Mouse (Mus musculus) hindbrain, embryonic 14.5 days (tissue): ENCODE results near the gene Pgam5. TPM values are rescaled to one million over a fixed set of nuclear protein-coding genes. Genes with fewer than 3 reads are reported as not detected.

Experiments
- ATAC-seq: fragments of 200-750 bp; cut with Nextera tagmentation; 2 replicates; pipeline ENCODE4 v1.8.0; 2017; ENCODE audit warnings: moderate number of reproducible peaks, mild to moderate bottlenecking, moderate TSS enrichment, moderate library complexity; ENCODE audit not compliant: low FRiP score
- DNase-seq: peaks from one replicate; pipeline ENCODE4 v3.0.0-alpha.2; 2015; ENCODE audit warnings: low spot score
- H3K27ac ChIP-seq: fragments of 300-500 bp; sonication (generic); 2 replicates; pipeline ENCODE4 v1.5.1; 2014; ENCODE audit warnings: mild to moderate bottlenecking, moderate library complexity
- H3K27me3 ChIP-seq: fragments of 300-500 bp; sonication (generic); 2 replicates; pipeline ENCODE4 v1.6.1; 2014; ENCODE audit warnings: mild to moderate bottlenecking, low read length, mixed read lengths; ENCODE audit not compliant: control insufficient read depth, insufficient read depth
- H3K36me3 ChIP-seq: fragments of 300-500 bp; sonication (generic); replicated peaks from 2 replicates; pipeline ENCODE4 v1.6.1; 2014; ENCODE audit not compliant: control insufficient read depth, insufficient read depth
- H3K4me1 ChIP-seq: fragments of 300-500 bp; sonication (generic); replicated peaks from 2 replicates; pipeline ENCODE4 v1.6.1; 2014; ENCODE audit warnings: antibody characterized with exemption, low read length, mixed read lengths; ENCODE audit not compliant: control insufficient read depth, insufficient read depth
- H3K4me2 ChIP-seq: fragments of 300-500 bp; sonication (generic); replicated peaks from 2 replicates; pipeline ENCODE4 v1.6.1; 2014; ENCODE audit warnings: mild to moderate bottlenecking, moderate library complexity
- H3K4me3 ChIP-seq: fragments of 300-500 bp; sonication (generic); replicated peaks from 2 replicates; pipeline ENCODE4 v1.5.1; 2014; ENCODE audit warnings: mild to moderate bottlenecking, low read length
- H3K9ac ChIP-seq: fragments of 300-500 bp; sonication (generic); 2 replicates; pipeline ENCODE4 v1.6.1; 2014
- H3K9me3 ChIP-seq: fragments of 300-500 bp; sonication (generic); 2 replicates; pipeline ENCODE4 v1.6.1; 2016; ENCODE audit warnings: low read length; ENCODE audit not compliant: control insufficient read depth
- WGBS: fragments of 180-500 bp; shearing (Covaris S2); extraction: QIAGEN DNeasy Blood & Tissue Kit; methylation state at CpG from one replicate; pipeline ENCODE4 v1.1.7; 2014; 5-methylcytosine and 5-hydroxymethylcytosine counted together
- polyA plus RNA-seq: library from polyadenylated mRNA; unstranded; fragments of >200 nt; fragmentation: Nextera tagmentation; extraction: Ambion mirVana; gene quantifications from 2 replicates; pipeline ENCODE4 v1.2.1, GENCODE M21; 2014

Gene Pgam5
- 108 and 109 TPM in 2 replicates for polyA plus RNA-seq

DNA sequence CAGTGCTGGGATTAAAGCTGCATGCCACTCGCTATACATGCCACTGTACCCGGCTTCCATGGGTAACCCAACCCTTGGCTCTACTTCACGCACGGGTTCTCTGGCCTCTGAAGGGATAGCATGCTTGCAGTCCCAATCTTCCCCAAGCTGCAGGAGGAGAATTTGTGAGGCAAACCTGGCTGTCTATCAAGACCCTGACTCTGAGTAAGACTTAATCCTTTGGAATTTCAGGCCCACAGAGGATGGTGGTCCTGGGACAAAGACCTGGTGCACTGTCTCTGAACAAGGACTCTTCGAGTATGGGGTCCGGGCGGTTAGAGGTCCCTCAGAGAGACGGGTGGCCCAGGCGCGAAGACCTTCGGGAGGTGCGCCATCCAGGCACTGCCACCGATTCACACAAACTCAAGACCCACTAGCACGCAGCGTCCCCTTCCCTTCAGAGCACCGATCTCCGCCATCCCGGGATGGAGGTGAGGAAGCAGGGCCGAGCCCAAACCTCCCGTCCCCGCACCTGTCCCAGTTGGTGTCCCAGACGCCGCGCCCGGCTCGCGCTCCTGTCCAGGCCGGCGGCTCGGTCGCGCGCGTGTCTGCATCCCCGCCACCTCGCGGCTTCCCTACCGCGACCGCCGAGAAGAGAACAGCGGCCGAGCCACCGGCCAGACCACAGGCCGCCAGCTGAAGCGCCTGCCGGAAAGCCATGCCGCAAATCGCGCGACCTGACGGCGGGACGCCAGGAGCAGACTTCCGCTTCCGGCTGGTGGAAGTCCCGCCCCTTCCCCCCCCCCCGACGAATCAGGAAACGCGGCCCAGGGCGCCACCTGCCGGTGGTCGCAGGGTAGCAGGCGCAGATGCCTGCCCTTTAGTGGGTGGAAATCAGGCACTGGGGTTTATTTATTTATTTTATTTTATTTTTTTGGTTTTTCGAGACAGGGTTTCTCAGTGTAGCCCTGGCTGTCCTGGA, at the start of gene Pgam5:
Pgam5 (minus strand) TSS at position 773 of the 961 bp plus-strand sequence.
- 1% methylated on average over 66 of the region's 66 CpGs for WGBS
- peak within 1 kb of the TSS; percentile 84 for H3K4me2 ChIP-seq

GRCm38 (mm10) chr5:110313127-110313526, 43.4 kb upstream of the Pgam5 start:
- peaks cover 18% of the 10 kb centered on the region for H3K36me3 ChIP-seq
- no peak overlapping the region for H3K9ac ChIP-seq
- H3K27ac ChIP-seq: no peak overlapping the region
- H3K4me3 ChIP-seq: no peak overlapping the region
- no peak for DNase-seq
- H3K4me1 ChIP-seq: no peaks in the 10 kb centered on the region
- H3K9me3 ChIP-seq: no peaks in the 10 kb centered on the region
- H3K4me2 ChIP-seq: no peak overlapping the region
- no peaks in the 10 kb centered on the region for H3K27me3 ChIP-seq
- whole genome bisulfite sequencing: 88% methylated on average over 3 of the region's 3 CpGs
- ATAC-seq: no peak

More for the DNA sequence above, at the start of gene Pgam5:
- Histone ChIP-seq H3K4me3 (peak within 1 kb of the TSS; percentile 96), H3K9ac (peak within 1 kb of the TSS; percentile 95), H3K27ac (peak within 1 kb of the TSS; percentile 77), H3K4me1 (peaks cover 9% of the 10 kb centered on the region), H3K36me3 (peaks cover 34% of the 10 kb centered on the region), H3K27me3 (no peaks in the 10 kb centered on the region), H3K9me3 (no peaks in the 10 kb centered on the region)
- DNase-seq (peak; percentile 92), ATAC-seq (peak; percentile 88)

GRCm38 (mm10) chr5:110308861-110309260, 39.1 kb upstream of the Pgam5 start:
- Histone ChIP-seq H3K9ac (no peak overlapping the region), H3K4me3 (no peak overlapping the region), H3K27me3 (no peaks in the 10 kb centered on the region), H3K4me1 (no peaks in the 10 kb centered on the region), H3K36me3 (peaks cover 31% of the 10 kb centered on the region), H3K27ac (no peak overlapping the region), H3K4me2 (no peak overlapping the region), H3K9me3 (no peaks in the 10 kb centered on the region)
- 93% methylated on average over 7 of the region's 7 CpGs for WGBS
- DNase-seq: no peak
- ATAC-seq: no peak

DNA sequence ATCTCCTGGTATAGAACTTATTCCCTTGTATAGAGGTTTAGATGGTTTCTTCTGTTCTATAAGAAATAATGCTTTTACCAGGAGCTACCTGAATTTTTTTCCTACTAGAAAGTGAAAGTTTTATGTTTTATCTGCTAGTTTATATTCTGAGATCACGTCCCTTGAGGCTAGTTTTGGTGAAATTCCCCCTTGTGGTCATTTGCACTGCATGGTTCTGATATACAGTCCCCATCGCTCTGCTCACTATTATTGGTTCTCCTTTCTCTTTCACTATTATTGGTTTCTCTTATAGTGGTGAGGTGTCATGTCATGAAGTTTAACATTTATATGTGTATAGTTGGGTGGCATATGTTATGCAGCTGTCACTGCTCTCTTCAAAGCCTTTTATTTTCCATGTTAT, 30.9 kb upstream of the Pgam5 start:
- no peak overlapping the region for H3K9ac ChIP-seq
- H3K27me3 ChIP-seq: no peaks in the 10 kb centered on the region
- no peak for DNase-seq
- H3K4me1 ChIP-seq: no peaks in the 10 kb centered on the region
- H3K4me3 ChIP-seq: no peak overlapping the region
- peaks cover 59% of the 10 kb centered on the region for H3K36me3 ChIP-seq
- no peak for ATAC-seq
- H3K27ac ChIP-seq: no peak overlapping the region
- no peak overlapping the region for H3K4me2 ChIP-seq
- no peaks in the 10 kb centered on the region for H3K9me3 ChIP-seq
- WGBS: 100% methylated on average over 2 of the region's 2 CpGs

DNA sequence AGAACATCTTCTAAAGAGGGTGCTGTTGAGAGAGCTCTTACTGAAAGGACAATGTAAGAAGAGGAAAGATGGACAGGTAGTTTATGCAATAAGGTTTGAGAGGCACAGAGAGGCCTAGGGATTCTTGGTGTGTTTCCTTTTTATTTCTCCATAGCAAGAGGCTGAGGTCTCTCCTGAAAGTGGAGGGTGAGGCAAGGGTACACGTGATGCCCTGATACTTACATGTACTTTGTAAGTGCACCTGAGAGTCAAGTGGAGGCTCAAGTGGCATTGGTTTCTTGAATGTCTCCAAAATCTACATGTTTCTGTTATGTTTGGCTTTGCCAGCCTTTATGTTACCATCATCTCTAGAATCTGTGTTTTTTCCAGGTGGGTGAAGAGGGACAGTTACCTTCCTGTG, 26.9 kb upstream of the Pgam5 start:
- ATAC-seq (no peak), DNase-seq (no peak)
- Histone ChIP-seq H3K27ac (no peak overlapping the region), H3K4me1 (no peaks in the 10 kb centered on the region), H3K4me2 (no peak overlapping the region), H3K4me3 (no peak overlapping the region), H3K27me3 (no peaks in the 10 kb centered on the region), H3K9me3 (no peaks in the 10 kb centered on the region), H3K36me3 (peaks cover 46% of the 10 kb centered on the region), H3K9ac (no peak overlapping the region)
- WGBS: 97% methylated on average over 1 of the region's 1 CpGs

DNA sequence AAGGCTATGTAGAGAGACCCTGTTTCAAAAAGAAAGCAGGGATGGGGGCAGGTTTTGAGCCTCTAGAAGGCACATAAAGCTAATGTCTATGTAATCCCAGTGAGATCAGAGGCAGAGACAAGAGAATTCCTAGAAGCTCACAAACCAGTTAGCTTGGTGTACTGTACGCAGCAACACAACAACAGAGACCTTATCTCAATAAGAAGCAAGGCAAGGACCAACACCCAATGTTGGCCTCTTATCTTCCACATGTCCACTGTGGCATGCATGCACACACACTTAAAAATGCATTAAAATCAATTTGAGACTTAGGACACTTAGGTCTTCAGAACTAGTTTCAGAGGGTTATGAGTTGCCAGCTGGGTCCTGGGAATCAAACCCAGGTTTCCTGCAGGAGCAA, 21.9 kb upstream of the Pgam5 start:
- H3K4me3 ChIP-seq: no peak overlapping the region
- no peak overlapping the region for H3K27ac ChIP-seq
- 91% methylated on average over 1 of the region's 1 CpGs for WGBS
- no peak overlapping the region for H3K9ac ChIP-seq
- DNase-seq (no peak), ATAC-seq (no peak)
- no peaks in the 10 kb centered on the region for H3K9me3 ChIP-seq
- H3K27me3 ChIP-seq: no peaks in the 10 kb centered on the region
- H3K4me2 ChIP-seq: no peak overlapping the region
- peaks cover 24% of the 10 kb centered on the region; the same call in 1 of the 2 replicates for H3K36me3 ChIP-seq
- H3K4me1 ChIP-seq: no peaks in the 10 kb centered on the region

DNA sequence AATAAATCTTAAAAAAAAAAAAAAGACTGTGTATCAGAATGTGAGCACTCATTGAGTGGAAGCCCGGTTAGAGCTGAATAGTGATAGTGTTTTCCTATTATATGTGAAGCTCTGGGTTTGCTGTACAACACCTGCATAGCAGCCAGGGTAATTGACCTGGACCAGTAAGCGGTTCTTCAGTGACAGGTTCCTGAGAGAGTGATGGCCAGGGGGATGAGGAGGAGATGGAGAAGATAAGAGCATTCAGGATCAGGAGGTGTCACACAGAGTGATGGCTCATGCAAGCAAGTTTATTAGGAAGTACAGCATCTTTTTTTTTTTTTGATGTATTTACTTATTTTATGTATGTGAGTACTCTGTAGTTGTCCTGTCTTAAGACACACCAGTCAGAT, 17.4 kb upstream of the Pgam5 start:
- H3K27ac ChIP-seq: no peak overlapping the region
- DNase-seq: no peak
- H3K4me2 ChIP-seq: peak overlapping the region; percentile 88; the same call in 1 of the 2 replicates
- H3K4me1 ChIP-seq: 0 out of 2 replicates have a peak, but pooled peaks cover 5% of the 10 kb centered on the region
- no peak overlapping the region for H3K9ac ChIP-seq
- H3K9me3 ChIP-seq: no peaks in the 10 kb centered on the region
- no peak overlapping the region for H3K4me3 ChIP-seq
- no peak for ATAC-seq
- 75% methylated on average over 2 of the region's 2 CpGs for WGBS
- peaks cover 16% of the 10 kb centered on the region for H3K27me3 ChIP-seq
- H3K36me3 ChIP-seq: peaks cover 12% of the 10 kb centered on the region; the same call in 1 of the 2 replicates

DNA sequence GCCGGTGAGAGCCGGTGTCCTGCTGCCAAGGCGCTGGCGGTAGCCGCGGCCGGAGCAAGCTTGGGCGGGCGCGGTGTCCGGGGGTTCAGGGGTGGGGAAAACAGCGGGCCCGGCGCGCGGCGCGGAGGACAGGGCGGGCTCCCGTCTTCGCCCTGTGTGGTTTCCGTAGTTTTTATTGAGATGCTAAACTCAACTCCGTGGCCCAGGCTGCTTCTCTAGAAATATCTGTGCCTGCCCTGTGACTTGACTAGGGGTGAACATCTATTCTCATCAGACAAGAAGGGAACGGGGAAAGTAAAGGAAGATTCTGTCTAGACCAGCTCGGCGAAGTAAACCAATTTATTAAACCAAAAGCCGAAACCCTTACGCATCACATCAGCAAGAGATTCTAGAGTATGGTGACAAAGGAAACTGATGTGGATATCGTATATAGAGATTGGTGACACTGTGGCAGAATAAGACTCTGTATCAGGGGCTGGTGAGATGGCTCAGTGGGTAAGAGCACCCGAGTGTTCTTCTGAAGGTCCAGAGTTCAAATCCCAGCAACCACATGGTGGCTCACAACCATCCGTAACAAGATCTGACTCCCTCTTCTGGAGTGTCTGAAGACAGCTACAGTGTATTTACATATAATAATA, 16.9 kb upstream of the Pgam5 start:
- peak overlapping the region; percentile 63 for H3K9ac ChIP-seq
- 3% methylated on average over 30 of the region's 31 CpGs for WGBS
- DNase-seq (peak; percentile 27), ATAC-seq (peak; percentile 77; the same call in 1 of the 2 replicates)
- H3K27ac ChIP-seq: no peak overlapping the region
- 0 out of 2 replicates have a peak, but pooled peaks cover 5% of the 10 kb centered on the region for H3K4me1 ChIP-seq
- H3K27me3 ChIP-seq: peaks cover 16% of the 10 kb centered on the region
- peaks cover 9% of the 10 kb centered on the region; the same call in 1 of the 2 replicates for H3K36me3 ChIP-seq
- peak overlapping the region; percentile 58 for H3K4me3 ChIP-seq
- H3K4me2 ChIP-seq: peak overlapping the region; percentile 88
- H3K9me3 ChIP-seq: no peaks in the 10 kb centered on the region
